Mouse (Mus musculus) liver, embryonic 15.5 days (tissue): ENCODE measurements at regions not wholly inside any gene's neighbourhood (a gene's known extent, or its start where the extent isn't known, plus 50 kb on each side); places are given as distances from the start of the nearest gene placed in this dataset.

ENCODE experiments used
- ATAC-seq: fragments of 200-750 bp; cut with Nextera tagmentation; 2 replicates; pipeline ENCODE4 v1.8.0; 2017; ENCODE audit warnings: moderate number of reproducible peaks, mild to moderate bottlenecking, moderate library complexity; ENCODE audit not compliant: insufficient read depth
- H3K27ac ChIP-seq: fragments of 300-500 bp; sonication (generic); replicated peaks from 2 replicates; pipeline ENCODE4 v1.5.1; 2015; ENCODE audit warnings: mild to moderate bottlenecking, inconsistent platforms
- H3K27me3 ChIP-seq: fragments of 300-500 bp; sonication (generic); 2 replicates; pipeline ENCODE4 v1.6.1; 2015; ENCODE audit warnings: mild to moderate bottlenecking, inconsistent platforms
- H3K36me3 ChIP-seq: fragments of 300-500 bp; sonication (generic); replicated peaks from 2 replicates; pipeline ENCODE4 v1.6.1; 2015; ENCODE audit warnings: moderate library complexity, mild to moderate bottlenecking, inconsistent platforms
- H3K4me1 ChIP-seq: fragments of 300-500 bp; sonication (generic); replicated peaks from 2 replicates; pipeline ENCODE4 v1.6.1; 2015; ENCODE audit warnings: inconsistent platforms
- H3K4me2 ChIP-seq: fragments of 300-500 bp; sonication (generic); 2 replicates; pipeline ENCODE4 v1.6.1; 2015; ENCODE audit warnings: moderate library complexity, mild to moderate bottlenecking, inconsistent platforms
- H3K4me3 ChIP-seq: fragments of 300-500 bp; sonication (generic); replicated peaks from 2 replicates; pipeline ENCODE4 v1.5.1; 2015; ENCODE audit warnings: mild to moderate bottlenecking, inconsistent platforms
- H3K9ac ChIP-seq: fragments of 300-500 bp; sonication (generic); 2 replicates; pipeline ENCODE4 v1.6.1; 2015; ENCODE audit warnings: moderate library complexity, mild to moderate bottlenecking, inconsistent platforms
- H3K9me3 ChIP-seq: fragments of 300-500 bp; sonication (generic); replicated peaks from 2 replicates; pipeline ENCODE4 v1.6.1; 2016; ENCODE audit warnings: inconsistent platforms
- WGBS: fragments of 180-500 bp; shearing (Covaris S2); methylation state at CpG from one replicate; pipeline ENCODE4 v1.1.7; 2015; ENCODE audit warnings: mixed read lengths; ENCODE audit not compliant: insufficient replicate concordance; 5-methylcytosine and 5-hydroxymethylcytosine counted together

- H3K27ac ChIP-seq = no peak overlapping the region
- no peaks in the 10 kb centered on the region for H3K4me1 ChIP-seq
- H3K27me3 ChIP-seq = no peaks in the 10 kb centered on the region
- 54% methylated on average over 3 of the region's 3 CpGs for WGBS
- H3K36me3 ChIP-seq = no peaks in the 10 kb centered on the region
- H3K4me2 ChIP-seq = no peak overlapping the region
- H3K9ac ChIP-seq = no peak overlapping the region
- ATAC-seq = no peak
- H3K4me3 ChIP-seq = no peak overlapping the region
- H3K9me3 ChIP-seq = no peaks in the 10 kb centered on the region
Measured at GRCm38 (mm10) chr4:153561991-153562390, 79.4 kb upstream of the Ajap1 start.

- H3K9me3 ChIP-seq = no peaks in the 10 kb centered on the region
- 21% methylated on average over 2 of the region's 2 CpGs for WGBS
- no peak overlapping the region for H3K4me2 ChIP-seq
- no peak for ATAC-seq
- no peak overlapping the region for H3K9ac ChIP-seq
- no peaks in the 10 kb centered on the region for H3K4me1 ChIP-seq
- no peak overlapping the region for H3K4me3 ChIP-seq
- no peaks in the 10 kb centered on the region for H3K27me3 ChIP-seq
- no peak overlapping the region for H3K27ac ChIP-seq
- no peaks in the 10 kb centered on the region for H3K36me3 ChIP-seq
Measured at GRCm38 (mm10) chr4:153567329-153567973, 84.8 kb upstream of the Ajap1 start.

GRCm38 (mm10) chr4:153573180-153573769 lies 90.7 kb upstream of the Ajap1 start:
- Histone ChIP-seq H3K4me2 (no peak overlapping the region), H3K27me3 (no peaks in the 10 kb centered on the region), H3K36me3 (no peaks in the 10 kb centered on the region), H3K9me3 (no peaks in the 10 kb centered on the region), H3K27ac (no peak overlapping the region), H3K9ac (no peak overlapping the region), H3K4me1 (no peaks in the 10 kb centered on the region), H3K4me3 (no peak overlapping the region)
- WGBS = 48% methylated on average over 9 of the region's 9 CpGs
- ATAC-seq = no peak

- Histone ChIP-seq H3K36me3 (no peaks in the 10 kb centered on the region), H3K4me2 (no peak overlapping the region), H3K27me3 (no peaks in the 10 kb centered on the region), H3K27ac (no peak overlapping the region), H3K9me3 (0 out of 2 replicates have a peak, but pooled peaks cover 3% of the 10 kb centered on the region), H3K4me1 (no peaks in the 10 kb centered on the region), H3K9ac (no peak overlapping the region), H3K4me3 (no peak overlapping the region)
- ATAC-seq = no peak
- WGBS = 58% methylated on average over 11 of the region's 11 CpGs
Measured at GRCm38 (mm10) chr4:153593291-153593690, 110.7 kb upstream of the Ajap1 start.

GRCm38 (mm10) chr4:153599794-153600370 lies 117.3 kb upstream of the Ajap1 start:
- no peaks in the 10 kb centered on the region for H3K27me3 ChIP-seq
- H3K27ac ChIP-seq = no peak overlapping the region
- 54% methylated on average over 11 of the region's 11 CpGs for WGBS
- 0 out of 2 replicates have a peak, but pooled peaks cover 3% of the 10 kb centered on the region for H3K9me3 ChIP-seq
- no peak overlapping the region for H3K4me2 ChIP-seq
- H3K36me3 ChIP-seq = no peaks in the 10 kb centered on the region
- no peak for ATAC-seq
- no peak overlapping the region for H3K4me3 ChIP-seq
- no peak overlapping the region for H3K9ac ChIP-seq
- no peaks in the 10 kb centered on the region for H3K4me1 ChIP-seq

GRCm38 (mm10) chr4:153602496-153602895 lies 119.9 kb upstream of the Ajap1 start:
- Histone ChIP-seq H3K27me3 (no peaks in the 10 kb centered on the region), H3K9ac (no peak overlapping the region), H3K4me2 (no peak overlapping the region), H3K36me3 (no peaks in the 10 kb centered on the region), H3K4me1 (no peaks in the 10 kb centered on the region), H3K4me3 (no peak overlapping the region), H3K27ac (no peak overlapping the region), H3K9me3 (peaks cover 9% of the 10 kb centered on the region; the same call in 1 of the 2 replicates)
- ATAC-seq = no peak
- WGBS = 68% methylated on average over 4 of the region's 4 CpGs

- H3K9ac ChIP-seq = no peak overlapping the region
- no peaks in the 10 kb centered on the region for H3K36me3 ChIP-seq
- peaks cover 9% of the 10 kb centered on the region; the same call in 1 of the 2 replicates for H3K9me3 ChIP-seq
- H3K4me3 ChIP-seq = no peak overlapping the region
- no peaks in the 10 kb centered on the region for H3K4me1 ChIP-seq
- WGBS = 65% methylated on average over 11 of the region's 11 CpGs
- H3K27ac ChIP-seq = no peak overlapping the region
- no peak overlapping the region for H3K4me2 ChIP-seq
- H3K27me3 ChIP-seq = no peaks in the 10 kb centered on the region
- no peak for ATAC-seq
Measured at GRCm38 (mm10) chr4:153603056-153603840, 120.6 kb upstream of the Ajap1 start.

GRCm38 (mm10) chr4:153603936-153604335 lies 121.3 kb upstream of the Ajap1 start:
- WGBS = 62% methylated on average over 7 of the region's 7 CpGs
- no peaks in the 10 kb centered on the region for H3K27me3 ChIP-seq
- no peaks in the 10 kb centered on the region for H3K4me1 ChIP-seq
- peaks cover 9% of the 10 kb centered on the region for H3K9me3 ChIP-seq
- H3K36me3 ChIP-seq = no peaks in the 10 kb centered on the region
- no peak overlapping the region for H3K4me2 ChIP-seq
- H3K27ac ChIP-seq = no peak overlapping the region
- no peak for ATAC-seq
- no peak overlapping the region for H3K4me3 ChIP-seq
- H3K9ac ChIP-seq = no peak overlapping the region

GRCm38 (mm10) chr4:153604695-153605485 lies 122.3 kb upstream of the Ajap1 start:
- 70% methylated on average over 16 of the region's 16 CpGs for WGBS
- Histone ChIP-seq H3K36me3 (no peaks in the 10 kb centered on the region), H3K27ac (no peak overlapping the region)

GRCm38 (mm10) chr4:153616058-153616457 lies 133.4 kb upstream of the Ajap1 start:
- H3K4me1 ChIP-seq = no peaks in the 10 kb centered on the region
- H3K4me3 ChIP-seq = no peak overlapping the region
- H3K4me2 ChIP-seq = no peak overlapping the region
- H3K36me3 ChIP-seq = no peaks in the 10 kb centered on the region
- no peaks in the 10 kb centered on the region for H3K27me3 ChIP-seq
- no peak for ATAC-seq
- WGBS = 58% methylated on average over 8 of the region's 8 CpGs
- no peaks in the 10 kb centered on the region; the same call in 1 of the 2 replicates for H3K9me3 ChIP-seq
- H3K27ac ChIP-seq = no peak overlapping the region
- H3K9ac ChIP-seq = no peak overlapping the region

More at GRCm38 (mm10) chr4:153604695-153605485, 122.3 kb upstream of the Ajap1 start:
- Histone ChIP-seq H3K4me2 (no peak overlapping the region), H3K9ac (no peak overlapping the region), H3K27me3 (no peaks in the 10 kb centered on the region), H3K4me1 (no peaks in the 10 kb centered on the region), H3K9me3 (peaks cover 9% of the 10 kb centered on the region), H3K4me3 (no peak overlapping the region)
- no peak for ATAC-seq
